Comparison of ENCODE assay signal across 38 mouse cellular contexts in the genomic region with DNA sequence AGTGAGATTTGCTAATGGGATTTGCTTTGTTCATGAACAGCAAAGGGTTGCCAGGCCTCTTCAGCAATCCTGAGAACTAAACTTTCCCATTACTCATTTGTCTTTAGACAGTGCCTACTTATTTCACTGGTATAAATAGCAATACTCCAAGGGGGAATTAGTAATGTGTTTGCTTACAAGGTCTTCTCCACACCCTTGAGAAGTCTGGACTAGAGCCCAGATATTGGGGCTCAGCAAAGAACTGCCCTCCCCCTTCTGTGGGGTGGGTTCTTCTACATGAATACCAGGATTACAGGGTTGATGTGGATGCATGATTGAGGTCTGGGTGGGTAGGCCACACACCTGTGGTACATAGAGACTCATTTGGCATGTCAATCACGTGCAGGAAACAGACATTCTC. TPM values are rescaled to one million over a fixed set of nuclear protein-coding genes. Genes with fewer than 3 reads are reported as not detected.
DNase-seq lines count a peak whose midpoint lies in the region; ATAC-seq and TF ChIP-seq lines count a peak whose summit lies in the region.
"Had no signal": no experiment of that assay in that cellular context is flagged by ENCODE, and none has a peak within 500 bp of the region (broad histone marks: within the 10 kb centered on the region; RNA-seq: fewer than 3 reads in every experiment).

No protein-coding gene starts in this region.

- TF ChIP-seq EP300 in stomach, postnatal 0 days (optimal IDR thresholded peaks at IDR 0.05): peak; percentile 85

- no peaks in the 10 kb centered on the region for H3K9me3 ChIP-seq in forebrain, embryonic 14.5 days (replicated peaks; ENCODE audit: control insufficient read depth, low read length)
- H3K9me3 ChIP-seq in forebrain, embryonic 15.5 days: no peaks in the 10 kb centered on the region
- H3K9me3 ChIP-seq in stomach, postnatal 0 days (ENCODE audit: control insufficient read depth, low read length): no peaks in the 10 kb centered on the region
- H3K9me3 ChIP-seq: forebrain, embryonic 12.5 days; hindbrain, embryonic 10.5 days; hindbrain, embryonic 15.5 days; kidney, embryonic 15.5 days; limb, embryonic 10.5 days; limb, embryonic 15.5 days; liver, embryonic 13.5 days had no signal

- H3K27ac ChIP-seq in forebrain, embryonic 14.5 days (ENCODE audit: low read depth, low read length): no peak overlapping the region
- no peak overlapping the region for H3K27ac ChIP-seq in forebrain, embryonic 15.5 days (replicated peaks)
- H3K27ac ChIP-seq in olfactory bulb, adult 2 months (ENCODE audit: insufficient read depth, low read depth, low read length): peak overlapping the region; percentile 27
- H3K27ac ChIP-seq in stomach, postnatal 0 days (replicated peaks): no peak overlapping the region
- H3K27ac ChIP-seq: forebrain, embryonic 12.5 days; hindbrain, embryonic 10.5 days; hindbrain, embryonic 15.5 days; kidney, embryonic 15.5 days; layer of hippocampus, adult 2 months; limb, embryonic 10.5 days; limb, embryonic 15.5 days; liver, embryonic 13.5 days had no signal

- ATAC-seq in forebrain, embryonic 14.5 days: no peak
- ATAC-seq in forebrain, embryonic 15.5 days (replicated peaks): no peak
- ATAC-seq in stomach, postnatal 0 days (ENCODE audit: low FRiP score, low TSS enrichment): peak; percentile 73; the same call in 1 of the 2 replicates
- no peak for ATAC-seq in frontal cortex, adult (ENCODE audit: low TSS enrichment)
- ATAC-seq: inflammation-experienced regulatory T-cells, adult 6 months; midbrain, embryonic 16.5 days; Patski had no signal

- H3K4me1 ChIP-seq in forebrain, embryonic 14.5 days (ENCODE audit: control insufficient read depth, insufficient read depth, low read length): no peaks in the 10 kb centered on the region
- no peaks in the 10 kb centered on the region for H3K4me1 ChIP-seq in forebrain, embryonic 15.5 days
- peaks cover 5% of the 10 kb centered on the region for H3K4me1 ChIP-seq in olfactory bulb, adult 2 months (ENCODE audit: control insufficient read depth, insufficient read depth, low read length)
- peaks cover 2% of the 10 kb centered on the region; the same call in 1 of the 2 replicates for H3K4me1 ChIP-seq in stomach, postnatal 0 days (replicated peaks; ENCODE audit: control insufficient read depth, insufficient read depth)
- H3K4me1 ChIP-seq: hindbrain, embryonic 10.5 days; hindbrain, embryonic 15.5 days; kidney, embryonic 15.5 days; limb, embryonic 10.5 days; limb, embryonic 15.5 days; liver, embryonic 13.5 days had no signal

- no peak overlapping the region for H3K9ac ChIP-seq in forebrain, embryonic 14.5 days (ENCODE audit: low read length)
- H3K9ac ChIP-seq in forebrain, embryonic 15.5 days (replicated peaks): no peak overlapping the region
- no peak overlapping the region for H3K9ac ChIP-seq in stomach, postnatal 0 days (ENCODE audit: low read length)
- H3K9ac ChIP-seq: forebrain, embryonic 12.5 days; hindbrain, embryonic 15.5 days; kidney, embryonic 15.5 days; limb, embryonic 15.5 days; liver, embryonic 13.5 days had no signal

- H3K36me3 ChIP-seq in forebrain, embryonic 14.5 days (ENCODE audit: control insufficient read depth, insufficient read depth, low read length): no peaks in the 10 kb centered on the region
- H3K36me3 ChIP-seq in forebrain, embryonic 15.5 days: no peaks in the 10 kb centered on the region
- H3K36me3 ChIP-seq in stomach, postnatal 0 days (ENCODE audit: control insufficient read depth, insufficient read depth, low read length): no peaks in the 10 kb centered on the region
- H3K36me3 ChIP-seq: forebrain, embryonic 12.5 days; G1E; hindbrain, embryonic 10.5 days; hindbrain, embryonic 15.5 days; kidney, embryonic 15.5 days; limb, embryonic 10.5 days; limb, embryonic 15.5 days; liver, embryonic 13.5 days had no signal

- no peaks in the 10 kb centered on the region for H3K27me3 ChIP-seq in forebrain, embryonic 14.5 days (replicated peaks; ENCODE audit: control insufficient read depth, insufficient read depth, low read length)
- no peaks in the 10 kb centered on the region for H3K27me3 ChIP-seq in forebrain, embryonic 15.5 days
- H3K27me3 ChIP-seq in stomach, postnatal 0 days (ENCODE audit: control insufficient read depth, insufficient read depth, low read length): no peaks in the 10 kb centered on the region
- H3K27me3 ChIP-seq: forebrain, embryonic 12.5 days; hindbrain, embryonic 15.5 days; kidney, embryonic 15.5 days; limb, embryonic 15.5 days; liver, embryonic 13.5 days had no signal

- 54% methylated on average over 1 of the region's 1 CpGs for WGBS in forebrain, embryonic 14.5 days
- 58% methylated on average over 1 of the region's 1 CpGs for WGBS in forebrain, embryonic 15.5 days
- WGBS in olfactory bulb, adult 2 months: 36% methylated on average over 1 of the region's 1 CpGs
- 29% methylated on average over 1 of the region's 1 CpGs for WGBS in stomach, postnatal 0 days

- peak; percentile 7 for DNase-seq in forebrain, embryonic 14.5 days (ENCODE audit: low spot score)
- DNase-seq in lung, postnatal 36 days: peak; percentile 35
- DNase-seq in lung, postnatal 25 days (ENCODE audit: low spot score): no peak
- no peak for DNase-seq in stomach, postnatal 0 days (ENCODE audit: low spot score)
- no peak for DNase-seq in layer of hippocampus, postnatal 25 days (ENCODE audit: extremely low spot score in 1 of 2, low spot score in 1 of 2)
- DNase-seq: adrenal gland, postnatal 14 days; cerebellum, adult 18-20 months; cerebellum, postnatal 14 days; gastrocnemius, postnatal 10 days; heart, postnatal 14 days; kidney, adult 11 months; kidney, postnatal 25 days; liver, embryonic 13.5 days; thymus, adult 2 months; thymus, postnatal 36 days had no signal

- TF ChIP-seq POLR2A in olfactory bulb, adult 2 months (IDR thresholded peaks at IDR 0.05; ENCODE audit: insufficient read depth, low read depth, low read length): no peak

- no peak overlapping the region for H3K4me3 ChIP-seq in forebrain, embryonic 14.5 days (ENCODE audit: low read depth, low read length)
- no peak overlapping the region for H3K4me3 ChIP-seq in forebrain, embryonic 15.5 days
- no peak overlapping the region for H3K4me3 ChIP-seq in olfactory bulb, adult 2 months (ENCODE audit: insufficient read depth, low read depth, low read length)
- H3K4me3 ChIP-seq in stomach, postnatal 0 days (ENCODE audit: low read depth, low read length): no peak overlapping the region
- H3K4me3 ChIP-seq: forebrain, embryonic 12.5 days; hindbrain, embryonic 10.5 days; hindbrain, embryonic 15.5 days; kidney, embryonic 15.5 days; layer of hippocampus, adult 2 months; limb, embryonic 10.5 days; limb, embryonic 15.5 days; liver, embryonic 13.5 days had no signal

- TF ChIP-seq CTCF in olfactory bulb, adult 2 months (IDR thresholded peaks at IDR 0.05; ENCODE audit: insufficient read depth, low read depth, low read length): no peak
- no peak for TF ChIP-seq CTCF in stomach, postnatal 0 days (IDR thresholded peaks at IDR 0.05; ENCODE audit: low read depth)

- H3K4me2 ChIP-seq in forebrain, embryonic 14.5 days (ENCODE audit: low read length): no peak overlapping the region
- no peak overlapping the region for H3K4me2 ChIP-seq in forebrain, embryonic 15.5 days (replicated peaks)
- no peak overlapping the region for H3K4me2 ChIP-seq in stomach, postnatal 0 days (replicated peaks; ENCODE audit: low read depth)
- H3K4me2 ChIP-seq: forebrain, embryonic 12.5 days; hindbrain, embryonic 15.5 days; kidney, embryonic 15.5 days; limb, embryonic 15.5 days; liver, embryonic 13.5 days; midbrain, embryonic 11.5 days had no signal

RNA-seq across cellular contexts. Expression of gene Krt32, which starts 14.2 kb away (rescaled TPM):
- polyA plus RNA-seq in forebrain, embryonic 14.5 days (2014; fragmentation: Nextera tagmentation; extraction: Ambion mirVana): not detected in 2 replicates
- polyA plus RNA-seq in forebrain, embryonic 15.5 days (2015; fragmentation: Nextera tagmentation; extraction: Ambion mirVana): not detected in 2 replicates
- polyA plus RNA-seq in olfactory bulb, adult 2 months (2012; ENCODE audit: insufficient read depth, insufficient read length, low replicate concordance, missing spikeins): not detected in 2 replicates
- 0.59 and 0.65 TPM in 2 replicates for polyA plus RNA-seq in stomach, postnatal 0 days (2015; fragmentation: Nextera tagmentation; extraction: Ambion mirVana)
- total RNA-seq in layer of hippocampus, postnatal 25 days (2021): not detected
- total RNA-seq: adrenal gland, postnatal 14 days; G1E; gastrocnemius, postnatal 10 days; heart, postnatal 14 days; layer of hippocampus, adult 2 months; left cerebral cortex, postnatal 10 days; megakaryocyte progenitor cell, adult 5-6 weeks had no signal
- polyA plus RNA-seq: forebrain, embryonic 12.5 days; G1E; heart, embryonic 14.5 days; hindbrain, embryonic 10.5 days; hindbrain, embryonic 15.5 days; inflammation-experienced regulatory T-cells, adult 6 months; kidney, embryonic 15.5 days; limb, embryonic 10.5 days; liver, embryonic 13.5 days; midbrain, embryonic 11.5 days; midbrain, embryonic 16.5 days; neural tube, embryonic 11.5 days; Patski; small intestine, adult 2 months had no signal

RNA-seq across cellular contexts. Expression of gene Krt35, which starts 22.2 kb away (rescaled TPM):
- polyA plus RNA-seq in forebrain, embryonic 14.5 days (2014; fragmentation: Nextera tagmentation; extraction: Ambion mirVana): not detected in 2 replicates
- not detected in 2 replicates for polyA plus RNA-seq in forebrain, embryonic 15.5 days (2015; fragmentation: Nextera tagmentation; extraction: Ambion mirVana)
- not detected in 2 replicates for polyA plus RNA-seq in olfactory bulb, adult 2 months (2012; ENCODE audit: insufficient read depth, insufficient read length, low replicate concordance, missing spikeins)
- polyA plus RNA-seq in stomach, postnatal 0 days (2015; fragmentation: Nextera tagmentation; extraction: Ambion mirVana): 0.21 and 0.33 TPM in 2 replicates
- not detected for total RNA-seq in layer of hippocampus, postnatal 25 days (2021)
- total RNA-seq: adrenal gland, postnatal 14 days; G1E; gastrocnemius, postnatal 10 days; heart, postnatal 14 days; layer of hippocampus, adult 2 months; left cerebral cortex, postnatal 10 days; megakaryocyte progenitor cell, adult 5-6 weeks had no signal
- polyA plus RNA-seq: cortical plate, adult 2 months; forebrain, embryonic 12.5 days; frontal cortex, adult 2 months; G1E; heart, embryonic 14.5 days; hindbrain, embryonic 10.5 days; hindbrain, embryonic 15.5 days; inflammation-experienced regulatory T-cells, adult 6 months; kidney, embryonic 15.5 days; liver, embryonic 13.5 days; midbrain, embryonic 11.5 days; midbrain, embryonic 16.5 days; neural tube, embryonic 11.5 days; Patski; small intestine, adult 2 months had no signal

RNA-seq across cellular contexts. Expression of gene Krt31, which starts 23.5 kb away (rescaled TPM):
- not detected in 2 replicates for polyA plus RNA-seq in forebrain, embryonic 14.5 days (2014; fragmentation: Nextera tagmentation; extraction: Ambion mirVana)
- polyA plus RNA-seq in forebrain, embryonic 15.5 days (2015; fragmentation: Nextera tagmentation; extraction: Ambion mirVana): not detected in 2 replicates
- not detected in 2 replicates for polyA plus RNA-seq in olfactory bulb, adult 2 months (2012; ENCODE audit: insufficient read depth, insufficient read length, low replicate concordance, missing spikeins)
- not detected in 2 replicates for polyA plus RNA-seq in stomach, postnatal 0 days (2015; fragmentation: Nextera tagmentation; extraction: Ambion mirVana)
- not detected for total RNA-seq in layer of hippocampus, postnatal 25 days (2021)
- total RNA-seq: adrenal gland, postnatal 14 days; G1E; gastrocnemius, postnatal 10 days; heart, postnatal 14 days; layer of hippocampus, adult 2 months; left cerebral cortex, postnatal 10 days; megakaryocyte progenitor cell, adult 5-6 weeks had no signal
- polyA plus RNA-seq: cortical plate, adult 2 months; forebrain, embryonic 12.5 days; frontal cortex, adult 2 months; G1E; heart, embryonic 14.5 days; hindbrain, embryonic 10.5 days; hindbrain, embryonic 15.5 days; inflammation-experienced regulatory T-cells, adult 6 months; kidney, embryonic 15.5 days; limb, embryonic 10.5 days; liver, embryonic 13.5 days; midbrain, embryonic 11.5 days; midbrain, embryonic 16.5 days; neural tube, embryonic 11.5 days; Patski had no signal

RNA-seq across cellular contexts. Expression of gene Krt36, which starts 31.6 kb away (rescaled TPM):
- polyA plus RNA-seq in forebrain, embryonic 14.5 days (2014; fragmentation: Nextera tagmentation; extraction: Ambion mirVana): not detected in 2 replicates
- not detected in 2 replicates for polyA plus RNA-seq in forebrain, embryonic 15.5 days (2015; fragmentation: Nextera tagmentation; extraction: Ambion mirVana)
- polyA plus RNA-seq in olfactory bulb, adult 2 months (2012; ENCODE audit: insufficient read depth, insufficient read length, low replicate concordance, missing spikeins): not detected in 2 replicates
- polyA plus RNA-seq in stomach, postnatal 0 days (2015; fragmentation: Nextera tagmentation; extraction: Ambion mirVana): 0.30 and 0.48 TPM in 2 replicates
- total RNA-seq in layer of hippocampus, postnatal 25 days (2021): not detected
- total RNA-seq: G1E; gastrocnemius, postnatal 10 days; layer of hippocampus, adult 2 months; left cerebral cortex, postnatal 10 days; megakaryocyte progenitor cell, adult 5-6 weeks had no signal
- polyA plus RNA-seq: cortical plate, adult 2 months; forebrain, embryonic 12.5 days; frontal cortex, adult 2 months; G1E; heart, embryonic 14.5 days; hindbrain, embryonic 10.5 days; hindbrain, embryonic 15.5 days; inflammation-experienced regulatory T-cells, adult 6 months; limb, embryonic 10.5 days; liver, embryonic 13.5 days; midbrain, embryonic 11.5 days; midbrain, embryonic 16.5 days; neural tube, embryonic 11.5 days; Patski; small intestine, adult 2 months had no signal

RNA-seq across cellular contexts. Expression of gene Krt34, which starts 32.5 kb away (rescaled TPM):
- polyA plus RNA-seq in forebrain, embryonic 14.5 days (2014; fragmentation: Nextera tagmentation; extraction: Ambion mirVana): not detected in 2 replicates
- not detected in 2 replicates for polyA plus RNA-seq in forebrain, embryonic 15.5 days (2015; fragmentation: Nextera tagmentation; extraction: Ambion mirVana)
- not detected in 2 replicates for polyA plus RNA-seq in olfactory bulb, adult 2 months (2012; ENCODE audit: insufficient read depth, insufficient read length, low replicate concordance, missing spikeins)
- polyA plus RNA-seq in stomach, postnatal 0 days (2015; fragmentation: Nextera tagmentation; extraction: Ambion mirVana): 0.99 and 1.0 TPM in 2 replicates
- not detected for total RNA-seq in layer of hippocampus, postnatal 25 days (2021)
- total RNA-seq: adrenal gland, postnatal 14 days; G1E; gastrocnemius, postnatal 10 days; heart, postnatal 14 days; layer of hippocampus, adult 2 months; left cerebral cortex, postnatal 10 days; megakaryocyte progenitor cell, adult 5-6 weeks had no signal
- polyA plus RNA-seq: cortical plate, adult 2 months; forebrain, embryonic 12.5 days; frontal cortex, adult 2 months; G1E; gonadal fat pad, adult 2 months; heart, embryonic 14.5 days; hindbrain, embryonic 10.5 days; hindbrain, embryonic 15.5 days; inflammation-experienced regulatory T-cells, adult 6 months; kidney, embryonic 15.5 days; limb, embryonic 10.5 days; liver, embryonic 13.5 days; midbrain, embryonic 11.5 days; midbrain, embryonic 16.5 days; neural tube, embryonic 11.5 days; Patski; small intestine, adult 2 months; thymus, adult 2 months had no signal

Comparison
In these comparisons a context has a peak if more than half of its experiments do, and no peak if none do; other contexts are left out.
1. DNase-seq: peak in forebrain, embryonic 14.5 days (single experiment) and lung, postnatal 36 days (single experiment); none in lung, postnatal 25 days (single experiment), stomach, postnatal 0 days (single experiment) and layer of hippocampus, postnatal 25 days (0 of 2).